Mouse (Mus musculus) activated CD4-positive, CD25-positive, alpha-beta regulatory T cell, adult 9 weeks (primary cell): ENCODE measurements around the gene Vmn2r96. TPM values are rescaled to one million over a fixed set of nuclear protein-coding genes. Genes with fewer than 3 reads are reported as not detected.

Experiments used
- polyA plus RNA-seq: library from polyadenylated mRNA; unstranded; fragments of 100-300 nt; shearing (Covaris generic); gene quantifications from one replicate; pipeline ENCODE4 v1.2.1, GENCODE M21; 2017

The Vmn2r96 gene
- 1.5 TPM for polyA plus RNA-seq

GRCm38 (mm10) chr17:18572851-18573250, at the start of gene Vmn2r96:
Gene Vmn2r96 (plus strand): TSS chr17:18573151.

Other genes starting within 250 kb of the Vmn2r96 start
- not detected for gene Vmn2r95, start 149.1 kb upstream of the Vmn2r96 start, polyA plus RNA-seq